In the genomic region with DNA sequence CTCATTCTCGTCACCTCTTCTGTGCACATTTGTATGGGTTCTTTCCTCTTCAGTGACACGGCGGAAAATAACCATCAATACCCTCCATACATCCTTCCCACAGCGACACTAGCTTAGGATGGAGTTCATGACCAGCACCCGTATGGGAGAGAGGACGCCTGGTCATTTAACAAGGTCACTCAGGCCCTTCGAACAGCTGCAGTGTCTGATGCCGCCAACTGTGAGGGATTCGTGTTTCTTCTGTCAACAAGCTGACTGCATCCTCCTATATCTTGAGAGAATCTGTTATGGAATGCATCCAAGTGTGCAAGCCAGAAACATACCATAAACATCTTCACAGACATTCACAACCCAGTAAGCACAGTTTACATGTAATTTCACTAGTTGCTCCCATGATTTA, we compare ENCODE assay signal across 28 mouse cellular contexts.
DNase-seq lines count a peak whose midpoint lies in the region; ATAC-seq and TF ChIP-seq lines count a peak whose summit lies in the region.
"Had no signal": no experiment of that assay in that cellular context is flagged by ENCODE, and none has a peak within 500 bp of the region (broad histone marks: within the 10 kb centered on the region; RNA-seq: fewer than 3 reads in every experiment).

No protein-coding gene starts in this region.

- peaks cover 12% of the 10 kb centered on the region for H3K36me3 ChIP-seq in heart, adult 2 months (ENCODE audit: control insufficient read depth, insufficient read depth, low read length)
- H3K36me3 ChIP-seq in heart, embryonic 11.5 days (ENCODE audit: control insufficient read depth, insufficient read depth, low read length) = no peaks in the 10 kb centered on the region
- no peaks in the 10 kb centered on the region for H3K36me3 ChIP-seq in lung, embryonic 14.5 days (ENCODE audit: insufficient read depth)
- no peaks in the 10 kb centered on the region for H3K36me3 ChIP-seq in embryonic facial prominence, embryonic 15.5 days
- H3K36me3 ChIP-seq in stomach, embryonic 16.5 days (ENCODE audit: control insufficient read depth, insufficient read depth, low read length) = no peaks in the 10 kb centered on the region
- H3K36me3 ChIP-seq: heart, embryonic 15.5 days; hindbrain, embryonic 12.5 days; intestine, embryonic 15.5 days; liver, embryonic 15.5 days; neural tube, embryonic 12.5 days had no signal

- peak overlapping the region; percentile 0; the same call in 1 of the 2 replicates for H3K27ac ChIP-seq in heart, adult 2 months
- no peak overlapping the region for H3K27ac ChIP-seq in heart, embryonic 11.5 days (ENCODE audit: low read depth, low read length)
- no peak overlapping the region for H3K27ac ChIP-seq in lung, embryonic 14.5 days (ENCODE audit: low read depth)
- no peak overlapping the region for H3K27ac ChIP-seq in embryonic facial prominence, embryonic 15.5 days (replicated peaks)
- no peak overlapping the region for H3K27ac ChIP-seq in stomach, embryonic 16.5 days (ENCODE audit: low read length)
- H3K27ac ChIP-seq: heart, embryonic 15.5 days; hindbrain, embryonic 12.5 days; hindbrain, postnatal 0 days; intestine, embryonic 15.5 days; liver, embryonic 15.5 days; neural tube, embryonic 12.5 days had no signal

- no peaks in the 10 kb centered on the region for H3K27me3 ChIP-seq in heart, adult 2 months (ENCODE audit: control insufficient read depth, insufficient read depth, low read length)
- no peaks in the 10 kb centered on the region for H3K27me3 ChIP-seq in heart, embryonic 11.5 days (ENCODE audit: control insufficient read depth, insufficient read depth, low read length)
- H3K27me3 ChIP-seq in lung, embryonic 14.5 days (ENCODE audit: insufficient read depth, low read length) = no peaks in the 10 kb centered on the region
- no peaks in the 10 kb centered on the region for H3K27me3 ChIP-seq in embryonic facial prominence, embryonic 15.5 days
- H3K27me3 ChIP-seq in stomach, embryonic 16.5 days (ENCODE audit: control insufficient read depth, insufficient read depth, low read length) = no peaks in the 10 kb centered on the region
- H3K27me3 ChIP-seq: heart, embryonic 15.5 days; hindbrain, embryonic 12.5 days; intestine, embryonic 15.5 days; liver, embryonic 15.5 days; neural tube, embryonic 12.5 days had no signal

- H3K9me3 ChIP-seq in heart, embryonic 11.5 days (replicated peaks; ENCODE audit: control insufficient read depth, low read length) = no peaks in the 10 kb centered on the region
- no peaks in the 10 kb centered on the region for H3K9me3 ChIP-seq in lung, embryonic 14.5 days (ENCODE audit: low read depth, low read length)
- no peaks in the 10 kb centered on the region for H3K9me3 ChIP-seq in embryonic facial prominence, embryonic 15.5 days (replicated peaks)
- no peaks in the 10 kb centered on the region for H3K9me3 ChIP-seq in stomach, embryonic 16.5 days (replicated peaks; ENCODE audit: control insufficient read depth, low read length)
- H3K9me3 ChIP-seq: heart, embryonic 15.5 days; hindbrain, embryonic 12.5 days; intestine, embryonic 15.5 days; liver, embryonic 15.5 days; neural tube, embryonic 12.5 days had no signal

- intact Hi-C loops in heart, adult 2 months (cut with DNase I) = loop anchor here (5.0 kb wide), 1 partner anchor 45 kb away; no protein-coding TSS in a partner anchor

- TF ChIP-seq POLR2A in heart, adult 2 months (IDR thresholded peaks at IDR 0.05; ENCODE audit: insufficient read depth, low read depth, low read length) = no peak

- 72% methylated on average over 9 of the region's 9 CpGs for WGBS in heart, adult 2 months
- 69% methylated on average over 9 of the region's 9 CpGs for WGBS in heart, embryonic 11.5 days (ENCODE audit: insufficient replicate concordance)
- WGBS in lung, embryonic 14.5 days = 49% methylated on average over 9 of the region's 9 CpGs
- WGBS in embryonic facial prominence, embryonic 15.5 days = 74% methylated on average over 9 of the region's 9 CpGs
- 59% methylated on average over 9 of the region's 9 CpGs for WGBS in stomach, embryonic 16.5 days

- H3K4me2 ChIP-seq in heart, embryonic 11.5 days = no peak overlapping the region
- H3K4me2 ChIP-seq in lung, embryonic 14.5 days = no peak overlapping the region
- H3K4me2 ChIP-seq in embryonic facial prominence, embryonic 15.5 days (replicated peaks) = no peak overlapping the region
- no peak overlapping the region for H3K4me2 ChIP-seq in stomach, embryonic 16.5 days (ENCODE audit: low read depth, low read length)
- H3K4me2 ChIP-seq: heart, embryonic 15.5 days; hindbrain, embryonic 12.5 days; intestine, embryonic 15.5 days; liver, embryonic 15.5 days; midbrain, embryonic 11.5 days; neural tube, embryonic 12.5 days had no signal

- no peak for DNase-seq in heart, adult 2 months
- peak; percentile 52 for DNase-seq in lung, embryonic 14.5 days
- no peak for DNase-seq in lung, adult 18-20 months
- DNase-seq in frontal cortex, postnatal 14 days (ENCODE audit: low spot score in 2 of 2) = no peak
- DNase-seq: adrenal gland, postnatal 25 days; cerebellum, adult 2 months; cerebellum, postnatal 14 days; heart, postnatal 36 days; kidney, adult 8-10 months; layer of hippocampus, postnatal 36 days; left cerebral cortex, postnatal 4 days; lung, postnatal 14 days; right cerebral cortex, adult 18-20 months; spleen, adult 18-20 months; thymus, postnatal 4 days had no signal

- no peak overlapping the region for H3K9ac ChIP-seq in heart, adult 2 months (ENCODE audit: low read depth, low read length)
- no peak overlapping the region for H3K9ac ChIP-seq in heart, embryonic 11.5 days (ENCODE audit: low read depth, low read length)
- no peak overlapping the region for H3K9ac ChIP-seq in lung, embryonic 14.5 days
- H3K9ac ChIP-seq in embryonic facial prominence, embryonic 15.5 days = no peak overlapping the region
- H3K9ac ChIP-seq in stomach, embryonic 16.5 days (ENCODE audit: low read length) = no peak overlapping the region
- H3K9ac ChIP-seq: heart, embryonic 15.5 days; hindbrain, embryonic 12.5 days; intestine, embryonic 15.5 days; liver, embryonic 15.5 days; neural tube, embryonic 12.5 days had no signal

- no peak for TF ChIP-seq EP300 in heart, adult 2 months (IDR thresholded peaks at IDR 0.05; ENCODE audit: insufficient read depth, low read depth, low read length)

- no peak for ATAC-seq in heart, embryonic 11.5 days (replicated peaks; ENCODE audit: insufficient number of reproducible peaks, low FRiP score, low TSS enrichment)
- ATAC-seq in lung, embryonic 14.5 days (ENCODE audit: insufficient read depth) = peak; percentile 68
- 0 out of 2 replicates have a peak, but pooled peaks have one; percentile 15 for ATAC-seq in embryonic facial prominence, embryonic 15.5 days (ENCODE audit: insufficient number of reproducible peaks, low FRiP score, low TSS enrichment, low read depth)
- 0 out of 2 replicates have a peak, but pooled peaks have one; percentile 5 for ATAC-seq in stomach, embryonic 16.5 days (ENCODE audit: insufficient read depth, low FRiP score)
- ATAC-seq: CD4-positive, CD25-positive, alpha-beta regulatory T cell, adult 4 months; forebrain, embryonic 16.5 days; hindbrain, postnatal 0 days; intestine, embryonic 15.5 days; midbrain, embryonic 16.5 days had no signal

- peaks cover 7% of the 10 kb centered on the region for H3K4me1 ChIP-seq in heart, adult 2 months (ENCODE audit: control insufficient read depth, insufficient read depth, low read length)
- peaks cover 3% of the 10 kb centered on the region; the same call in 1 of the 2 replicates for H3K4me1 ChIP-seq in heart, embryonic 11.5 days (ENCODE audit: control insufficient read depth, insufficient read depth, low read length)
- H3K4me1 ChIP-seq in lung, embryonic 14.5 days (ENCODE audit: insufficient read depth) = no peaks in the 10 kb centered on the region
- H3K4me1 ChIP-seq in embryonic facial prominence, embryonic 15.5 days = no peaks in the 10 kb centered on the region
- H3K4me1 ChIP-seq in stomach, embryonic 16.5 days (ENCODE audit: control insufficient read depth, insufficient read depth, low read length) = peaks cover 5% of the 10 kb centered on the region
- H3K4me1 ChIP-seq: hindbrain, embryonic 12.5 days; intestine, embryonic 15.5 days; liver, embryonic 15.5 days; neural tube, embryonic 12.5 days had no signal

- TF ChIP-seq CTCF in heart, adult 2 months (IDR thresholded peaks at IDR 0.05) = no peak
- TF ChIP-seq CTCF in lung, embryonic 14.5 days (IDR thresholded peaks at IDR 0.05; ENCODE audit: low read depth) = no peak

- no peak overlapping the region for H3K4me3 ChIP-seq in heart, adult 2 months
- H3K4me3 ChIP-seq in heart, embryonic 11.5 days (ENCODE audit: low read depth, low read length) = no peak overlapping the region
- no peak overlapping the region for H3K4me3 ChIP-seq in lung, embryonic 14.5 days (ENCODE audit: low read depth, low read length)
- H3K4me3 ChIP-seq in embryonic facial prominence, embryonic 15.5 days (replicated peaks) = no peak overlapping the region
- no peak overlapping the region for H3K4me3 ChIP-seq in stomach, embryonic 16.5 days (replicated peaks; ENCODE audit: low read length)
- H3K4me3 ChIP-seq: heart, embryonic 15.5 days; hindbrain, embryonic 12.5 days; intestine, embryonic 15.5 days; liver, embryonic 15.5 days; neural tube, embryonic 12.5 days had no signal

- H3K79me2 ChIP-seq in heart, adult 2 months (replicated peaks; ENCODE audit: control insufficient read depth, insufficient read depth, low read length) = no peaks in the 10 kb centered on the region; the same call in 1 of the 2 replicates
